ENCODE assay signal across 14 mouse cellular contexts in the genomic region with DNA sequence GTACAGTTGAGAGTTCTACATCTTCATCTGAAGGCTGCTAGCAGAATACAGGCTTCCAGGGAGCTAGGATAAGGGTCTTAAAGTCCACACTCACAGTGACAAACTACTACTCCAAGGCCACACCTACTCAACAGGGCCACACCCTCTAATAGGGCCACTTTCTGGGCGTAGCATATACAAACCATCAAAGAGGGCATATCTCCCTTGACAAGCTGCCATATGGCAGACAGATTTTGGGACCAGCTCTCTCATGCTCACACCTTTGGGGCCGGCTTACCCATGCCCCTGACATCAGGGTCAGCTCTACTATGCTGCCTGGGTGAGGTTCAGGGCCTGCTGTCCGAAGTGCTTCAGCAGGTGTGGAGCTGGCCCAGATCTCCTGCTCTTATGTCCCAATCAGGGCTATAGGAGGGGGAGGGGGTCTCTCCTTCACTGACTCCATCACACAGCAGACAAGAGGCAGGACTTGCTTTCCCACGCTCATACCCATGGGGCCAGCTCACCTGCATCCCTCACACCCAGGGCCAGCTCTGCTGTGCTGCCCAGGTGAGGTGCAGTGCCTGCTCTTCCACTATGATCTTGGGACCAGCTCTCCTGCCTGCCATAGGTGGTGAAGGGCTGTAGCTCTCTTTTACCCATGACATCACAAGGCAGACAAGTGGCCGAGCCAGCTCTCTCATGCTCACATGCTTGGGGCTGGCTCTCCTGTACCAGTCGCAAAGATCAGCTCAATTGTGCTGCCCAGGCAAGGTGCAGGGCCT. TPM values are rescaled to one million over a fixed set of nuclear protein-coding genes. Genes with fewer than 3 reads are reported as not detected.
A peak's percentile ranks its signal among the peaks of the same experiment; 100 is the strongest.
DNase-seq lines count a peak whose midpoint lies in the region; ATAC-seq and TF ChIP-seq lines count a peak whose summit lies in the region.
"Had no signal": no experiment of that assay in that cellular context is flagged by ENCODE, and none has a peak within 500 bp of the region (broad histone marks: within the 10 kb centered on the region; RNA-seq: fewer than 3 reads in every experiment).

No protein-coding gene starts in this region.

- no peak overlapping the region for H3K9ac ChIP-seq in kidney, postnatal 0 days (ENCODE audit: low read depth, low read length)

- no peaks in the 10 kb centered on the region for H3K36me3 ChIP-seq in kidney, postnatal 0 days (ENCODE audit: insufficient read depth, low read length)
- H3K36me3 ChIP-seq: embryonic facial prominence, embryonic 10.5 days had no signal

- WGBS in kidney, postnatal 0 days = 80% methylated on average over 6 of the region's 6 CpGs

- H3K4me1 ChIP-seq in kidney, postnatal 0 days (replicated peaks; ENCODE audit: insufficient read depth, low read length) = no peaks in the 10 kb centered on the region

- H3K4me2 ChIP-seq in kidney, postnatal 0 days (ENCODE audit: low read length) = no peak overlapping the region

- no peak for DNase-seq in cerebellum, postnatal 4 days (ENCODE audit: low spot score in 2 of 2)
- DNase-seq in kidney, postnatal 0 days (ENCODE audit: low spot score) = no peak
- DNase-seq in kidney, postnatal 10 days = no peak
- DNase-seq in right cerebral cortex, adult 2 months (ENCODE audit: low spot score in 2 of 2) = no peak
- DNase-seq: cerebellum, adult 11-12 months; kidney, adult 8-10 months; lung, postnatal 36 days; thymus, postnatal 25 days had no signal

- H3K4me3 ChIP-seq in kidney, postnatal 0 days (replicated peaks; ENCODE audit: low read depth, low read length) = no peak overlapping the region
- H3K4me3 ChIP-seq: embryonic facial prominence, embryonic 10.5 days; left cerebral cortex, adult 2 months had no signal

- H3K27ac ChIP-seq in kidney, postnatal 0 days = no peak overlapping the region
- H3K27ac ChIP-seq: embryonic facial prominence, embryonic 10.5 days; left cerebral cortex, adult 2 months had no signal

- no peak for TF ChIP-seq CTCF in kidney, postnatal 0 days (IDR thresholded peaks at IDR 0.05; ENCODE audit: low read depth)

- no peaks in the 10 kb centered on the region for H3K9me3 ChIP-seq in kidney, postnatal 0 days (replicated peaks; ENCODE audit: low read length)
- H3K9me3 ChIP-seq: embryonic facial prominence, embryonic 10.5 days had no signal

- 0 out of 2 replicates have a peak, but pooled peaks have one; percentile 15 for ATAC-seq in cerebellum, adult (ENCODE audit: insufficient number of reproducible peaks, low FRiP score, low TSS enrichment)
- peak; percentile 52; the same call in 1 of the 2 replicates for ATAC-seq in kidney, postnatal 0 days (replicated peaks; ENCODE audit: low FRiP score, low read depth)
- ATAC-seq in erythroblast, adult 5-6 weeks (replicated peaks; ENCODE audit: low FRiP score, poor library complexity, severe bottlenecking) = peak; percentile 94
- ATAC-seq in megakaryocyte, adult 5-6 weeks (ENCODE audit: poor library complexity, severe bottlenecking) = 0 out of 2 replicates have a peak, but pooled peaks have one; percentile 21
- no peak for ATAC-seq in CD4-positive, CD25-positive, alpha-beta regulatory T cell, adult 4 months

- no peaks in the 10 kb centered on the region for H3K27me3 ChIP-seq in kidney, postnatal 0 days (ENCODE audit: insufficient read depth, low read length)

RNA-seq across cellular contexts. Expression of a gene that starts 32.6 kb away (rescaled TPM):
- 36.3 and 37.2 TPM in 2 replicates for polyA plus RNA-seq in kidney, postnatal 0 days (2015; fragmentation: Nextera tagmentation; extraction: Ambion mirVana)
- total RNA-seq in erythroblast, adult 5-6 weeks (2015; ENCODE audit: low replicate concordance) = 546 and 733 TPM in 2 replicates
- total RNA-seq in erythroblast, adult 5-6 weeks (2017; ENCODE audit: low replicate concordance) = 1,003 and 1,028 TPM in 2 replicates
- 4.7 and 8.4 TPM in 2 replicates for total RNA-seq in megakaryocyte, adult 5-6 weeks (2015)
- total RNA-seq in megakaryocyte, adult 5-6 weeks (2017) = 15.1 and 15.2 TPM in 2 replicates
- polyA plus RNA-seq in CD4-positive, CD25-positive, alpha-beta regulatory T cell, adult 4 months (2017; shearing (Covaris generic)) = under 1 TPM; 0.40 to 0.86 TPM

Comparison
In these comparisons a context has a peak if more than half of its experiments do, and no peak if none do; other contexts are left out.
1. RNA of a gene that starts 32.6 kb away (total RNA-seq): 546 to 1,028 TPM in erythroblast, adult 5-6 weeks; 4.7 to 15.2 TPM in megakaryocyte, adult 5-6 weeks; every median in the first group is over 10 times any median in the second.